Mouse (Mus musculus): Measurements from ENCODE around the gene Rtp4.

Rtp4 gene

DNA sequence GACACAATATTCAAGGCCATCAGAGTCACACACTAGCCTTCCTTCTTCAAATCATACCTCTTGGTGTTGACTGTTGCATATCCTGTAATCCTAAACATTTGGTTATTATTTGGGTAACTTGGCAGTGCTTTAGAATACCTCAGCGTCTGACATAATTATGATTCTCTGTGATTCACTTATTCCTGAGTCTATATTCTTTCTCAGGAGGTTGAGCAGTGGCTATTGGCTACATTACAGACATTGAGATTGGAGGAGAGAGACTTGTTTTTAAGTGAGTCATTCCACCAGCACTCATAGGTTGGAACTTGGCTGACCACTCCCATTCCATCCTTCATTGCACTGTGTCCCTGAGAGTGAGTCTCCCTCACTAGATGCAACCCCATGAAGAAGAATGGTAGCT is 6.7 kb upstream of the Rtp4 start:
- DNase-seq (ENCODE audit: low spot score), result no peak

DNA sequence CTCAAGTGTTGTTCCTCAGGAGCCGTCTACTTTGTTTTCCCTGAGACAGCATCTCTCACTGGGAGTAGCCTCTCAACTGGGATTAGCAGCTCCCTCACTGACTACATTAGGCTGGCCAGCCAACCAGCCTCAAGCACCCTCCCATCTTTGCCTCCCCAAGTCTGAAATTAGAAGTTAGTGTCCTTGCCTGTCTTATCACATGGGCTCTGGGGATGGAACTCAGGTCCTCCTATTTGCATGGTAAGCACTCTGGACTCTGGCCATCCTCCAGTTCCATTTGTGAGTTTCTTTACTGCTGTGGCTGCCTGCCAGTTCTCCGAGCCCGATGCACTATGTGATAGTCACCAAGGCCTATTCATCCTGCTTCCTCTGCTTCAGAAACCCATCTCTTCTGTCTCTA is 4.3 kb upstream of the Rtp4 start:
- DNase-seq (ENCODE audit: low spot score), result peak; percentile 30

DNA sequence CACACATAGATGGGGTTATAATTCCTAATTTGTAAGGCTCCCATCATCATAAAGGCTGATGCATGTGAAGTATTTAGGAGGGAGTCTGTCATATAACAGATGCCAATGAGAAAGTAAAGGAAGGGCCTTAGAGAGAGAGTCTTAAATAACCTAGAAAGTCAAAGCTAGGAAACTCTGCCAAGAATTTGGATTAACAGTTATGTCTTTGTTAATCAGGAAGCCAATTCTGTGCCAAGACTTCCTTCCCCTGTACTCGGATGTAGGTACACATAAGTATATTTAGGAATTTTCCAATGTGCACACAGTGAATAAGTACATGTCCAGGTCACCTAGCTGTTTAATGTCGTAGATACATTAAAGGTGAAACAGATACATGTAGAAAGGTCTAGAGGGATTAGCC is 3.5 kb upstream of the Rtp4 start:
- DNase-seq (ENCODE audit: low spot score), result no peak

- DNase-seq (ENCODE audit: low spot score), result no peak
Measured at GRCm38 (mm10) chr16:23517230-23517629, 2.9 kb upstream of the Rtp4 start.

DNA sequence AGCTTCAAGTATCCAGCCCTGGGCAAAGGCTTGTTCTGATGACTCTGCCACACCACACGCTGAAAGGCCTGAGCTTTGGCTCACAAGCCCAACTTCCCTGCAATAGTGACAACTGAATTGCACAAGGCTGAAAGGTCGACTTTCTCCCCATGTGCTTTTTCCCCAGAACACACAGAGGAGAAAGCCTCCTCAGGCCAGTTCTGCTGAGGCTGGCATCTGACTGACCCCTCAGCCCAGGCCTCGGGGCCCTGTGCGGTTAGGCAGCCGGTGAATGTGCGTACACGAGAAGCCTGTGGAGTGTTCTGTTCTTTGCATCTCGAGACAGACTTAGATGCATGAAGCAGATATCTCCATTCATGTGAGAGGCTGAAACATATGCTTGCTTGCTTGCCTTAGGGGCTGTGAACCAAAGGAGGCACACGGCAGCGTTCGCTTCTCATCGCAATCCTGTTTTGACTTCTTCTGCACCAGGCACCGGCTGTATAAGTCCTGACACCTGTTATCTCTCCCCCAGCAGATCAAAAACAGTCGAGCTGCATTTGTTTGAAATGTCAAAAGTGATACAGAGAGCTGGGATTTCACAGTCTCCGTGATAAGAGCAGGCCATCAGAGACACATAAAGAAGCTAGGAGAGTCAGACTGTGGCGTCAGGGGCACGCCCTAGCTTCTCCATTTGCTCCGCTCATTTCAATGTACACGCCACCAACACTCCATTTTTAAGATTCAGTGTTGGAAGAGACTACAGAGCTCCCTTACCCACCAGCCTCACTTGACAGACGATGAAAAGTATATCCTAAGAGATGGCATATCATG is 2.1 kb upstream of the Rtp4 start:
- no peak for DNase-seq (ENCODE audit: low spot score)

GRCm38 (mm10) chr16:23518567-23519369 is 1.3 kb upstream of the Rtp4 start:
- peak; percentile 34 for DNase-seq (ENCODE audit: low spot score)

DNA sequence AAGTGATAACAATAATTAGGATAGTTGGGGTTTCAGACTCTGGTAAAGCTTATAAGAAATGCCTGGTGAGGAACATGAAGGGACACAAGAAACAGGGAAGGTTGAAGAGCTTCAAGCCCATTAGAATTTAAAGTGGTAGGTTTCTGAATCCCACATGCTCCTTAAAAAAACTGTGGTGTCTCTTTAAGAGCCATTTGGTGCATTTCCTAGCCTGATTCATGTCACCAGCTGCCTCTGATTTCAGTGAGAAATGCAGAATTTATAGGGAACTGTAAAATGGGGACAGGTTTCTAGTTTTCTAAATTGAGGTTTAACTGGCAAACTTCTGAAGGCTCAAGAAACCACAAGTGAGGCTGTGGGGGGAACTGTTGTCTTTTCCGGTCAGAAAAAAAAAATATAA is 320 bp upstream of the Rtp4 start:
- DNase-seq (ENCODE audit: low spot score), result no peak

DNA sequence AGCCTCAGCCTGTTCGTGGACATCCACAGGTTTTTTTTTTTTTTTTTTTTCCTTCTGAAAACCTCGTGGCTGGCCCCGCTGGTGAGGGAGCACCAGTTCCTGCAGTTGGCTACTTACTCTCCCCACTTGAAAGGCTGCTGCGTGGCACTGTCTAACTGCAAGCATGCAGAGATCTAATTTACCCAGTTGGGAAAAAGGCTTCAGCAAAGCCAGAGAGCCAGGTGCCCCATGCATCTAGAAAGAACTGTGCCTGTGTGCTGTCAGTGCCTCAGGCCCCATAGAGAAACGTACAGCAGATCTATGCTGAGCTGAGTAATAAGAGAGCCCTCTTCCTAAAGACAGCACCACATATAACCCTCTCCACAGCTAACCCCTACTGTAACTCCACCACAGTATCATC is 1.0 kb downstream of the Rtp4 start:
- peak; percentile 5 for DNase-seq (ENCODE audit: low spot score)

- DNase-seq (ENCODE audit: low spot score), result no peak
Measured at GRCm38 (mm10) chr16:23522081-23522480, 2.0 kb downstream of the Rtp4 start.

DNA sequence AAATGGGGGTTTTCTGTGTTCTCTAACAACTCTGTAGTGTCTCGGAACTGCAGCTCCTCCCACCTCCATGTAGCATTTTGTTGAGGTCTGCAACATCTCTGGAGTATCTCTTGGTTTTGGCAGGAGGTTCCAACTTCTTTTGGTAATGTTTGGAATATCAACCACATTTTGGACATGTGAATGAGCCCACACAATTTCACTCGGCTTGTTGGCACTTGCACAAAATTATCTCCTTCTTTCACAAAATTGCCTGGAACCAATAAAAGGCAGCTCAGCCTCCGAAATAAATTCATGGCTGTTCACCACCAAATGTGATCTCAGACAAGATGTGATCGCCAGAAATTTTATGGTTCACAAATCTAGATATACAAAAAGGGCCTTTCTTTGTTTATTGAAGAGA is 9.1 kb downstream of the Rtp4 start:
- DNase-seq (ENCODE audit: low spot score), result no peak

DNA sequence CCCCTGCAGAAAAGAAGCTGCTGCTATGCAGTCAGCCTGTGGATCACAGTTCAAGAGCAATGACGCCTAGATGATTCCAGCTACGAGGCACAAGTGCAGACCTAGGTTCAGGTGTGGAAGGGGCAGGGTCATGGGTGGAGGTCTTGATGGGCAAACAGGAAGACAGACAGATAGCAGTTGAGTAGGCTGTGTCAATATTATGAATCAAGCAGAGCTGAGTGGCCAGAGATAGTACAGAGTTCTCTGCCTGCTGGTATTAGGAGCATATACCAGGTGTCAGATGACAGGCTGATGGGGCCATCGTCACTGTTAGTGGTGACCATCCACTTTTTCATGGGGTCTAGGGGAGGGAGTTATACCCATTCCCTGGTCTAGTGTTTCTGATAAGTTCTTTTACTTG is 13.6 kb downstream of the Rtp4 start:
- no peak for DNase-seq (ENCODE audit: low spot score)

DNA sequence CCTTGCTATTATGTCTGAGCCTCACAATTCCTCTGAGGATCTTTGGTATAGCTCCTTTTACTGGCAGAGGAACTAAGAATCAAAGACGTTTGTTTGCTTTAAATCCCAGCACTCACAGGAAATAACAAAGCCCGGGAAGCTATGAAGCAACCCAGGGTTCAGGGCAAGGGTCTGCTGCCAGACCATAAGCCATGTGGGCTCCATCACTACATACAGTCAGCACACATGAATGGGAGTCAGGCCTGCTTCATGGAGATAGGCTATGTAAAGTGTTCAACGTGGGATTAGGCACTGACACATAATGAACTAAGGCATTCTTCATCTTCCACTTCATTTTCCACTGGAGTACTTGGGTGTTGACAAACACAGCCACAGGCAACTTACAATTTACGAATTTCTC is 21.0 kb downstream of the Rtp4 start:
- no peak for DNase-seq (ENCODE audit: low spot score)

DNA sequence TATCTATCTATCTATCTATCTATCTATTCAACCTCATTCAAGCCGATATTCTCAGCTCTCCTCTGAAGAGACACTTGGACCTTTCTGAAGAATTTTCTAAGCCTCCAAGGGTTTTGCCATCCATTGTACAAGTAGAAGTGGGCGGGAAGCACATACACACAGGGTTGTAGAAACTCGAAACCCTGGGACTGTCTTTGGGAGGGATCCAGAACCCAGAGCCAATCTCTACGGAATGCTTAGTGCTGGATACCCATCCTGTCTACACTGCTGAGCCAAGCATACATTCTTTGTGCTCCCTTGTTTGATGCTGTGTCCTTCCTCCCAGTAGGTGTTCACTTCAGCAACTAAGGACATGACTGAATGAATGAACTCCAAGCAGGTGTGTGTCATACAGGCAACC is 22.8 kb downstream of the Rtp4 start:
- DNase-seq (ENCODE audit: low spot score), result no peak

DNA sequence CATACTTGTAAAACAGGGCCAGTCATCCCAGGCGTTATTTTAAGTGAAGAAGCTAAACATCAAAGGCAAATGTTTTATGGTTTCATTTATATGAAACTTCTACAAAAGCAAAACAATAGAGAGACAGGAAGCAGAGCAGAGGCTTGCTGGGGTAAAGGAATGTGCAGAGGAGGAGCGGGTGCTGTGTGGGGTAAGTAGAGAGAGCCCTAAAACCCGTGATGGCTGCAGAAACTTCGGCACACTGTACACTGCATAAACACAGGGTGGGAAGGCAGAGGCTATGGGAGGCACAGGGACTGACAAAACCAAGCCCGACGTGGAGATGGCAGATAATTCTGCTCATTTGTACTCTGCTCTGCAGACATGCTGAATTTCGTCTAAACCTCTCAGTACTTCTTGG is 24.3 kb downstream of the Rtp4 start:
- no peak for DNase-seq (ENCODE audit: low spot score)

- no peak for DNase-seq (ENCODE audit: low spot score)
Measured at GRCm38 (mm10) chr16:23547783-23548182, 27.7 kb downstream of the Rtp4 start.

GRCm38 (mm10) chr16:23550346-23550980 is 30.4 kb downstream of the Rtp4 start:
- peak; percentile 37 for DNase-seq (ENCODE audit: low spot score)

GRCm38 (mm10) chr16:23550981-23551582 is 31.0 kb downstream of the Rtp4 start:
- no peak for DNase-seq (ENCODE audit: low spot score)

- no peak for DNase-seq (ENCODE audit: low spot score)
Measured at GRCm38 (mm10) chr16:23554673-23555072, 34.6 kb downstream of the Rtp4 start.

DNA sequence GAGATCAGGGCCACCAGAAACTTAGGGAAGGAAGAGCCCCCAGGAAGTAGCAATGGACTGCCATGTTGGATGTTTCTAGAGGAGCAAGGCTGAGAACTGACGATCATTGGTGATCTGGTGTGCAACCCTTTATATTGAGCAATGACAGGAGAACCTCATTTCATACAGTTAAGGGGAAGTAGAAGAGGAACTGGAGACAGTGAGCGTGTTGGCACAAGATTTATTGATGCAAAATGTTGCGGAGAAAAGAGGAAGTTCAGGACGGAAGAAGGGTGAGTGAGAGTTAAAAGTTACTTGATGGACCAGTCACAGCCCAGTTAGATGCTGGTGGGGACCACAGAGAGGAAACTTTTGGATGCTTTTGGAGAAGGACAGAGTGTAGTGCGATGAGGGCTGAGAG is 37.1 kb downstream of the Rtp4 start:
- no peak for DNase-seq (ENCODE audit: low spot score)

DNA sequence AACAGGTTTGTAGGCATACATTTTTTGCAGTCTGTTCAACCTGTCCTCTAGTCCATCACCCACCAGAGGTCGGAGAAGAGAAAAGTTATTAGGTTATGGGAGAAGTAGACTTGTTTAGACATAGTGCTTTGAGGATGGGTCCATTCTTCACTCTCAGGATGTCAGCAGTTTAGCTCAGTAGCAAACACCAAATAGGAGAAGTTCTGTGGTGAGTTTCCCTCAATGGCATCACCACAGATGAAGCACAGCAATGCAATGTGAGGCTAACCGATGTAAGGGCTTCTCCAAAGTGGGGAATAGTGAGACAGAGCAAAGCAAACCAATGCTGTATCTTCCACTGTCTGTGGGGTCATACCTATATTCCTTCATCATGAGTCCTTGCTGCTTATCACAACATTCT is 37.6 kb downstream of the Rtp4 start:
- no peak for DNase-seq (ENCODE audit: low spot score)

DNA sequence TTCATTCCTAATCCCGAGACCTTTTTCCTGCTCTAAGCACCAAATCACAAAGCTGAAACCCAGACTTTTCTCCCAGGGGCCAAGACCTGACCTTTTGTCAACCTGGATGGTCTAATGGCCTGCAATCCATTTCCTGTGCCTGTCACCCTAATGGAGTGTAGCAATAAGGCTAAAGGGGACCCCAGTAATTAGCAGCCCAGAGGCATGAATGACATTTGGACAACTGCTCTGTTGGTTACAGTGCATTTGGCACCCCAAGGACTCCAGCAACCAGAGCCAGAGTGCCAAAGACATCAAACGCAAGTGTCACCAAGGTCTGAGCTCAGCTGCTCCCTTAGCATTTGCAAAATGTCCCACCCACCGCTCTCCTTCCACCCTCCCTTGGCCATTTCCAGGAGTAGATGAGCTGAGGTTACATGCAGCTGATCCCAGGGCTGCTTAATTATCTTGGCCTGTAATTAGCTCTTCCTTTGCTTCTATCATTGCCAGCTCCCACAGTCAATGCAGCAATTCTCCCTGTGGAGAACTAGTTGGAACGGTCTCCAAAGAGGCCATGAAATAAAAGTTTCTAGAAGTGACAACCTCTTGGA is 48.4 kb downstream of the Rtp4 start:
- DNase-seq (ENCODE audit: low spot score), result no peak

GRCm38 (mm10) chr16:23574561-23574960 is 54.5 kb downstream of the Rtp4 start:
- DNase-seq (ENCODE audit: low spot score), result no peak

Data from MN1 (cell line).